Mouse (Mus musculus): ENCODE data around the gene Fto.

DNA sequence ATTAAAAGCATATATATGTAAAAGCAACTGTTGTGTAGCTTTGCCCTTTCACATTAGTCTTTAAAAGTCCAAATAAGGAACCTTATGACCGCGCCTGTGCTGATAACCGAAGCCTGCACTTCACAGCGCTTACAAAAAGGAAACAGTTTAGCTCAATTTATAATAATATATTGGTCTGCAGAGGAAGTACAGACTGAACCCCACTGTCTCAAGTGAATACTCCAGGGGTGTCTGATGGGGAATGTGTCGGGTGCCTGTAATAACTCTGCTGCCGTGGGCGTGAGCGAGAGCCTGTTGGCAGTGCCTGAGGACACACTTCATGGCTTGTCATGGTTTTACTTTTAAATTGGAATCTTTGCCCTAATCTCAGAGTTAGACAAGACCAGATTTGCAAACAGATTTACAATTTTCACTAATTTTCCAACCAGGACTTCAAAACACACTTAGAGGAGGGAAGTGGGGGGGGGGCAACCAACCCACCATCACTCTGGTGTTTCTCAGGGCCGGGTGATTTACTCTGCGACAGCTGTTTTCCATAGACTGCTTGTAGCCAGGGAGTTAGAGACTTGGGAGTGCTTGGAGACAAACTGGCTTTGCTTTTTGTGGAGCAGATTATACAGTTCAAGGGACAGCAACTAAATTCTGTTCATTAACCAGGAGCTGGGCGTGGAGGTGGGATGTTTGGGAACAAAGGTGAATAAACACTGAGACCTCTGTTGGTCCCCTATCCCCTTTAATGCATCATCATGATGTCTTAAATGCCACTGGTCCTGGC lies 131.5 kb downstream of the Fto start:
- TF ChIP-seq POLR2A (IDR thresholded peaks at IDR 0.05; ENCODE audit: borderline replicate concordance, insufficient read depth, low read length) (no peak), CTCF (IDR thresholded peaks at IDR 0.05; ENCODE audit: borderline replicate concordance, insufficient read depth, low read depth, low read length) (no peak)
